ENCODE assay signal across 8 mouse cellular contexts in the genomic region with DNA sequence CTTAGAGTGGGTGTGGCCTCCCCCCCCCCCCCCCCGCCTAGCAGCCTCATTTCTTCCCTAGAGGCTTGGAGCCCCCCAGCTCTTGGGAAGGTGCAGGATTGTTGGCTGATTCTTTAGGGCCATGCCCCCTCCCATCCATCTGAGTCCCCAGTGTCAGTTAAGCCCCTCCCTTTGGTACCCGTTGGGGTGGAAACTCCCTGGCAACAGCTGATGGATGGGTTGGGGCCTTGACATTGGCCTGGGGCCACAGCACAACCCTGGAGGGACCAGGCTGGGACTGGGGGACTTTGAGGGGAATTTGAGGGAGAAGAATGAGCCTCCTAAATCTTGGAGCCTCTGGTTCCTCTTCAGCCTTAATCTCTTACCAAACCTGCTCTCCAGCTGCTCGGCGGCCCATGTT. TPM values are rescaled to one million over a fixed set of nuclear protein-coding genes. Genes with fewer than 3 reads are reported as not detected.
DNase-seq lines count a peak whose midpoint lies in the region; ATAC-seq and TF ChIP-seq lines count a peak whose summit lies in the region.

No protein-coding gene starts in this region.

- no peak overlapping the region for H3K4me3 ChIP-seq in forebrain, embryonic 12.5 days (replicated peaks)
- H3K4me3 ChIP-seq in forebrain, embryonic 16.5 days (replicated peaks; ENCODE audit: low read length): no peak overlapping the region
- no peak overlapping the region for H3K4me3 ChIP-seq in left cerebral cortex, adult 2 months
- H3K4me3 ChIP-seq in intestine, embryonic 16.5 days (ENCODE audit: low read length): no peak overlapping the region
- H3K4me3 ChIP-seq in stomach, embryonic 14.5 days (ENCODE audit: low read depth, low read length): no peak overlapping the region

- H3K9ac ChIP-seq in forebrain, embryonic 12.5 days: no peak overlapping the region
- H3K9ac ChIP-seq in forebrain, embryonic 16.5 days (replicated peaks; ENCODE audit: low read depth, low read length): no peak overlapping the region
- 0 out of 2 replicates have a peak overlapping the region, but pooled peaks have one; percentile 55 for H3K9ac ChIP-seq in intestine, embryonic 16.5 days (ENCODE audit: low read depth, low read length)
- no peak overlapping the region for H3K9ac ChIP-seq in stomach, embryonic 14.5 days (replicated peaks; ENCODE audit: low read depth, low read length)

- peaks cover 89% of the 10 kb centered on the region for H3K4me1 ChIP-seq in forebrain, embryonic 12.5 days
- peaks cover 74% of the 10 kb centered on the region for H3K4me1 ChIP-seq in forebrain, embryonic 16.5 days (replicated peaks; ENCODE audit: control insufficient read depth, insufficient read depth, low read length)
- peaks cover 76% of the 10 kb centered on the region for H3K4me1 ChIP-seq in intestine, embryonic 16.5 days (ENCODE audit: control insufficient read depth, insufficient read depth, low read length)
- H3K4me1 ChIP-seq in stomach, embryonic 14.5 days (ENCODE audit: control insufficient read depth, insufficient read depth, low read length): peaks cover 72% of the 10 kb centered on the region

- DNase-seq in left cerebral cortex, adult 2 months (ENCODE audit: extremely low spot score in 1 of 2, low spot score in 2 of 2): no peak
- DNase-seq in left cerebral cortex, postnatal 25 days (ENCODE audit: low spot score in 2 of 2): no peak
- no peak for DNase-seq in ovary, postnatal 14 days (ENCODE audit: low spot score)
- no peak for DNase-seq in lung, postnatal 25 days (ENCODE audit: low spot score)

- WGBS in forebrain, embryonic 12.5 days: 23% methylated on average over 4 of the region's 4 CpGs
- 36% methylated on average over 3 of the region's 4 CpGs for WGBS in forebrain, embryonic 16.5 days
- WGBS in intestine, embryonic 16.5 days: 28% methylated on average over 3 of the region's 4 CpGs
- WGBS in stomach, embryonic 14.5 days: 14% methylated on average over 3 of the region's 4 CpGs

- H3K36me3 ChIP-seq in forebrain, embryonic 12.5 days (replicated peaks): no peaks in the 10 kb centered on the region
- no peaks in the 10 kb centered on the region; the same call in 1 of the 2 replicates for H3K36me3 ChIP-seq in forebrain, embryonic 16.5 days (ENCODE audit: control insufficient read depth, insufficient read depth)
- no peaks in the 10 kb centered on the region for H3K36me3 ChIP-seq in intestine, embryonic 16.5 days (ENCODE audit: control insufficient read depth, insufficient read depth, low read length)
- no peaks in the 10 kb centered on the region; the same call in 1 of the 2 replicates for H3K36me3 ChIP-seq in stomach, embryonic 14.5 days (ENCODE audit: control insufficient read depth, insufficient read depth, low read length)

- no peak for ATAC-seq in forebrain, embryonic 12.5 days (ENCODE audit: low FRiP score)
- no peak for ATAC-seq in forebrain, embryonic 16.5 days
- ATAC-seq in intestine, embryonic 16.5 days: no peak
- ATAC-seq in stomach, embryonic 14.5 days (ENCODE audit: insufficient number of reproducible peaks, insufficient read depth, low FRiP score, low read depth): no peak

- no peaks in the 10 kb centered on the region for H3K27me3 ChIP-seq in forebrain, embryonic 12.5 days
- no peaks in the 10 kb centered on the region for H3K27me3 ChIP-seq in forebrain, embryonic 16.5 days (replicated peaks; ENCODE audit: control insufficient read depth, insufficient read depth, low read length)
- no peaks in the 10 kb centered on the region for H3K27me3 ChIP-seq in intestine, embryonic 16.5 days (replicated peaks; ENCODE audit: control insufficient read depth, insufficient read depth, low read length)
- no peaks in the 10 kb centered on the region for H3K27me3 ChIP-seq in stomach, embryonic 14.5 days (ENCODE audit: control insufficient read depth, insufficient read depth, low read length)

- no peak for TF ChIP-seq CTCF in left cerebral cortex, adult 2 months (IDR thresholded peaks at IDR 0.05)

- no peak overlapping the region for H3K4me2 ChIP-seq in forebrain, embryonic 12.5 days
- no peak overlapping the region for H3K4me2 ChIP-seq in forebrain, embryonic 16.5 days (ENCODE audit: low read length)
- H3K4me2 ChIP-seq in intestine, embryonic 16.5 days (ENCODE audit: low read depth, low read length): no peak overlapping the region
- H3K4me2 ChIP-seq in stomach, embryonic 14.5 days (replicated peaks; ENCODE audit: low read depth, low read length): no peak overlapping the region

- H3K9me3 ChIP-seq in forebrain, embryonic 12.5 days: no peaks in the 10 kb centered on the region
- no peaks in the 10 kb centered on the region for H3K9me3 ChIP-seq in forebrain, embryonic 16.5 days (ENCODE audit: control insufficient read depth, low read length)
- no peaks in the 10 kb centered on the region for H3K9me3 ChIP-seq in intestine, embryonic 16.5 days (ENCODE audit: control insufficient read depth, low read length)
- no peaks in the 10 kb centered on the region for H3K9me3 ChIP-seq in stomach, embryonic 14.5 days (ENCODE audit: control insufficient read depth, low read depth, low read length)

- intact Hi-C loops in left cerebral cortex, adult 2 months (cut with DNase I): no loop called here
- intact Hi-C loops in left cerebral cortex, postnatal 25 days (cut with DNase I): no loop called here

- H3K27ac ChIP-seq in forebrain, embryonic 12.5 days: peak overlapping the region; percentile 8; the same call in 1 of the 2 replicates
- H3K27ac ChIP-seq in forebrain, embryonic 16.5 days (ENCODE audit: low read length): no peak overlapping the region; the same call in 1 of the 2 replicates
- peak overlapping the region; percentile 12; the same call in 1 of the 2 replicates for H3K27ac ChIP-seq in left cerebral cortex, adult 2 months
- peak overlapping the region; percentile 77 for H3K27ac ChIP-seq in intestine, embryonic 16.5 days (ENCODE audit: low read length)
- peak overlapping the region; percentile 75; the same call in 1 of the 2 replicates for H3K27ac ChIP-seq in stomach, embryonic 14.5 days (ENCODE audit: low read length)

RNA-seq across cellular contexts. Expression of gene Ahdc1, which starts 13.3 kb away (rescaled TPM):
- polyA plus RNA-seq in forebrain, embryonic 12.5 days (2016; fragmentation: Nextera tagmentation; extraction: Ambion mirVana): 7.2 and 8.1 TPM in 2 replicates
- polyA plus RNA-seq in forebrain, embryonic 16.5 days (2015; fragmentation: Nextera tagmentation; extraction: Ambion mirVana): 13.0 and 13.7 TPM in 2 replicates
- 100 to 1,000 TPM; 108 to 132 TPM for total RNA-seq in left cerebral cortex, adult 2 months (2021)
- total RNA-seq in left cerebral cortex, postnatal 25 days (2021): 10 to 100 TPM; 88.2 to 97.6 TPM
- polyA plus RNA-seq in intestine, embryonic 16.5 days (2015; fragmentation: Nextera tagmentation; extraction: Ambion mirVana): 5.3 and 5.7 TPM in 2 replicates
- polyA plus RNA-seq in stomach, embryonic 14.5 days (2014; fragmentation: Nextera tagmentation; extraction: Ambion mirVana): 10.3 and 10.7 TPM in 2 replicates

RNA-seq across cellular contexts. Expression of gene Fgr, which starts 50.5 kb away (rescaled TPM):
- 0.12 and 0.20 TPM in 2 replicates for polyA plus RNA-seq in forebrain, embryonic 12.5 days (2016; fragmentation: Nextera tagmentation; extraction: Ambion mirVana)
- polyA plus RNA-seq in forebrain, embryonic 16.5 days (2015; fragmentation: Nextera tagmentation; extraction: Ambion mirVana): not detected in 2 replicates
- under 1 TPM; 0.23 TPM for total RNA-seq in left cerebral cortex, adult 2 months (2021)
- under 1 TPM; 0.18 to 0.25 TPM for total RNA-seq in left cerebral cortex, postnatal 25 days (2021)
- polyA plus RNA-seq in intestine, embryonic 16.5 days (2015; fragmentation: Nextera tagmentation; extraction: Ambion mirVana): 3.1 and 3.5 TPM in 2 replicates
- 0.13 and 0.19 TPM in 2 replicates for polyA plus RNA-seq in stomach, embryonic 14.5 days (2014; fragmentation: Nextera tagmentation; extraction: Ambion mirVana)
